Mouse (Mus musculus) CD4-positive naive resting alpha-beta T cell, adult 57 days (primary cell): ENCODE measurements around the gene Eif2a. TPM values are rescaled to one million over a fixed set of nuclear protein-coding genes. Genes with fewer than 3 reads are reported as not detected.

Experiments used
- total RNA-seq: library from RNA; stranded (reverse); gene quantifications from one replicate; pipeline ENCODE4 v1.2.4, GENCODE M21; 2023

Eif2a gene
- total RNA-seq: 57.8 TPM

DNA sequence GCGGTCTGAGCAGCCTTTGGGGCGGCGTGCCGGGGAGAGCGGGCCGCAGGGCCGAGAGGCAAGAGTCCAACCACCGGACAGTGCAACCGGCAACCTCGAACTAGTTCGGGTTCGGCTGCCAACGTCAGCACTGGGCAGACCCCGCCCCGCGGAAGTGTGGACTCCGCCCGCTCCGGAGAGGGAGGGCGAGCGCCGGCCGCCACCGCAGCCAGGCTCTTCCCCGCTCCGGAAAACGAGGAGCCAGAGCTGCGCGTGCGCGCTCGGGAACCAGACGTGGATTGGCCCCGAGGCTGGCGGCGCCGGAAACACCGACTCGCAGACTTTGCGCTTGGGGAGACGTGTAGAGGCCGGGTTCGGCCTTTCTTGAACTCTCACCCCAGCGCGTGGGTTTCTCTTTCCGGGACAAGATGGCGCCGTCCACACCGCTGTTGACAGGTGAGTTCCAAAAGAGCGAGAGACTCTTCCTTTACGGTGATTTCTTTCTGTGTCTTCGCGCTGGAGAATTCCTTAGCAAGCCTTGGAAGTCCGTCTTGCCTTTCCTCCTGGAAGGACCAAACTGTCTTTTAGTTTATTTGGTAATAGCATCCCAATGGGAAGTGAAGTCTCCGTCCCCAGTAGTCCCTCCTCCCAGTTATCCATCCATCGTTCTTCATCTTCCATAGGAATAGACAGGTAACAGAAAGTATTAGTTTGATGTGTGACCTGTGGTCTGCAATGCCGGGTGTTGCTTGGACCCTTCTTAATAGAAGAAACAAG is at the start of gene Eif2a, which contains the start of gene Serp1:
TSS of gene Eif2a (plus strand) at position 170 of the 756 bp plus-strand sequence.
TSS of gene Serp1 (minus strand) at position 241 of the 756 bp plus-strand sequence.

DNA sequence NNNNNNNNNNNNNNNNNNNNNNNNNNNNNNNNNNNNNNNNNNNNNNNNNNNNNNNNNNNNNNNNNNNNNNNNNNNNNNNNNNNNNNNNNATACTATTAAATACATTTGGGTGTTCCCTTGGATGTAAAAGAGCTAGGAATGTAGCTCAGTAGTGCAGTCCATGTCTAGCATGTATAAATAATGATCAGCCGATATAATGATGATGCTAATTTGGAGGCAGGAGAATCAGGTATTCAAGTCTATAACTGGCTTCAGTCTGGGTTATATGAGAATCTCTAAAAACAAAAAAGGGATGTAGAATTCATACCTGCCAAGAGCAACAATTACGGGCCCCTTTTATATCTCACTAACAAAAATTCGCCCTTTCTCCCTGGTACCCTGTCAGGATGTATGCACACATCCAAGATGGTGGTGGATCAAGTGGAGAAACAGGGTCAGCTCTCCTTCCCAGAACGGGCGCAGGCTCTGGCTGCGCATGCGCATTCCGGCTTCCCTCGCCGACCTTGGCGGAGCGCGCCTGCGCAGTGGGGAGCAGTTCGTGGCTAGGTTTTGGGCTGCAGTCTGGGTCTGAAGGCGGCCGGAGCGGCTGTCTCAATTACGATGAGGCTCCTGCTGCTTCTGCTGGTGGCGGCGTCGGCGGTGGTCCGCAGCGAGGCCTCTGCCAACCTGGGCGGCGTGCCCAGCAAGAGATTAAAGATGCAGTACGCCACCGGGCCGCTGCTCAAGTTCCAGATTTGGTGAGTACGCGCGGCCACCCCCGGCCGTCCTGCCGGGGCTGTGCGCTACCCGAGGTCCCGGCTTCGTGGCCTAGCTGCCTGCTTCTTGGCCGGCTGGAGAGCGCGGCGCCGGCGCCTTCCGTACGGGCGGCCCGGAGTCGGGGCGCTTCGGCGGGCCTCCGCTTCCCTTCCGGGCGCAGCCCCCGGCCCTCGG is 50.8 kb downstream of the Eif2a start, which contains the start of gene Selenot:
TSS of gene Selenot (plus strand) at position 500 of the 930 bp plus-strand sequence.

Other genes with a start within 250 kb of the Eif2a start
- gene Tsc22d2, start 111.1 kb upstream of the Eif2a start, total RNA-seq: 58.9 TPM
- 47.3 TPM for gene Serp1, start 71 bp downstream of the Eif2a start, total RNA-seq
- gene Selenot, start 50.8 kb downstream of the Eif2a start, total RNA-seq: 119 TPM
- gene Erich6, start 111.4 kb downstream of the Eif2a start, total RNA-seq: not detected
- gene Siah2, start 166.6 kb downstream of the Eif2a start, total RNA-seq: 58.9 TPM